Mouse (Mus musculus) adrenal gland (tissue): Measurements from ENCODE around the gene 4930503B20Rik.

Source experiments
- intact Hi-C: fragments of 180-260 bp; cut with DNase I; formaldehyde crosslinking; loops from one replicate; pipeline ENCODE4 v1.15.1; 2025
- long read RNA-seq, 2 experiments: library from polyadenylated mRNA; unstranded; transcript quantifications; one replicate each; pipeline ENCODE4 v2.0.0; 2020; ENCODE audit warnings: borderline replicate concordance in 1 of 2; ENCODE audit not compliant: insufficient replicate concordance in 1 of 2

Gene 4930503B20Rik
- long read RNA-seq, experiment 1, partial matches to known transcripts, result 0 of 1 reads
- long read RNA-seq, experiment 1, other reads (novel, unspliced or antisense), result 1 of 1 reads
- long read RNA-seq, experiment 2, result 0 reads

DNA sequence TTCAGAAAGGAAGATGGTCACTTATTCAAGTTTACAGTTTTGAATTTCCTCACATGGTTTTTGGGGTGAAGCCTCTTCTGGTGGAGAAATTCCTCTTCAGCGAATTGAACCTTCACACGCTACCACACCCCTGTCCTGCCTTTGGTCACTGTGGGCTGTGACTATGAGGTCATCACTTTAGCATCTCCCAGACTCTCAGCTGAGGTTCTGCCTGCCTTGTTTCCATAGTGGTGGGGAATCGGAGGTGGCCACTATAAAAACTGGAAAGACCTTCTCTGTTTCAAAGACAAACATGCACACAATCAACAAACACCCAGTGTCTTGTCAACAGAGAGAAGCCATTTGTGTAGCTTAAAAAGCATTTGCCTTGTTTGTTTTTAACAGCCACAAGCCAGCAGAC, at the start of gene 4930503B20Rik:
Gene 4930503B20Rik (minus strand): TSS at position 101 of the 400 bp plus-strand sequence.
- intact Hi-C loops, result no loop called here

DNA sequence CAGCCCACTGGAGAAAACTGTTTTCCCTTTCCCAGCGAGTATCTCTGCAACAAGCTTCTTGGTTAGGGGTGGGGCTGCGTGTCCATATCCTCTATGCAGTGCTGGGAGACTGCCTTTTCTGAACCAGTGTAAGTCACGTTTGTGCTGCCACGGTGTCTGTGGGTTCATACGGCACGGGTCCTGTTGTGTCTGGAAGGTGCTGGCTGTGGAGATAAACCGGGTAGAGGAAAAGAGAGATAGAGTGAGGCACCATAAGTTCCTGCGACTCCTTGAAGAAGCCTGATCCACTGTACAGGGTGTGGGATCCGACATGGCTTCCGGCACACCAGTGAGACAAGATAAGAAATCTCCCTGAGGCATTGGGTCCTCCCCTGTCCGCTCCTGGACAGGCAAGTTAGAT, 48.9 kb upstream of the 4930503B20Rik start:
- intact Hi-C loops, result no loop called here

DNA sequence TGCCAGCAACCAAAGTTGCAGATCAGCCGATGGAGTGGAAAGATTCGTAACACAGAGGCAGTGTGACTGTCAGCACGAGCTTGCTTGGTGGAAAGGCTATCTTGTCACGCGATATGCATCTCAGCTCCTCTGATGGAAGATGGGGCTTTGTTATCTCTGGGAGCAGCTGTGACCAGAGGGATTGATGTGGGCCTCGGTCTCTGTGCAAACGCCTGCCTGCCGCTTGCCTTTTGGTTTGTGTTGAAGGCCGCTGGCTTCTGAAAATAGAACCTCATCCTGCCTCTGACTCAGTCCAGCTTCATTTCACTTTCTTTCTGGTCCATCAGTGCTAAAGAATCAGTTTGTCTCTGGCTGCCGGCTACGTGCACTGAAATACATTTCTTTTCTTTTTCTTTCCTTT, 47.9 kb upstream of the 4930503B20Rik start:
- intact Hi-C loops, result loop anchor here (5.0 to 10.0 kb wide), 2 partner anchors 48 to 134 kb away; no protein-coding TSS in a partner anchor

DNA sequence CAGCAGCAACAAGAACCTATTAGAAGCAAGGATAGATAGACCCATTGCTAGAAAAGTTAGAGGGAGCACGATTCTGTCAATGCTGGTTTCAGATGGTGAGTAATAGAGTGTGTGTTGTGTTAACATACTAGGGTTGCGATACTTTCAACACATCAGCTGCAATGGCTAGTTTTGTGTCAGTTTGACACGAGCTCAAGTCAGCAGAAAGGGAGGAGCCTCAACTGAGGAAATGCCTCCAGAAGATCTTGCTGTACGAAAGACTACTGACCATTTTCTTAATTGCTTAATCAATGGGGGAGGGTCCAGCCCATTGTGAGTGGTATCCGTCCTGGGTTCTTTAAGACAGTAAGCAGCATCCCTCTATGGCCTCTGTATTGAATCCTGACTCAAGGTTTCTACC, 41.4 kb upstream of the 4930503B20Rik start:
- intact Hi-C loops, result loop anchor here (10.0 kb wide), 1 partner anchor 128 kb away; no protein-coding TSS in a partner anchor

DNA sequence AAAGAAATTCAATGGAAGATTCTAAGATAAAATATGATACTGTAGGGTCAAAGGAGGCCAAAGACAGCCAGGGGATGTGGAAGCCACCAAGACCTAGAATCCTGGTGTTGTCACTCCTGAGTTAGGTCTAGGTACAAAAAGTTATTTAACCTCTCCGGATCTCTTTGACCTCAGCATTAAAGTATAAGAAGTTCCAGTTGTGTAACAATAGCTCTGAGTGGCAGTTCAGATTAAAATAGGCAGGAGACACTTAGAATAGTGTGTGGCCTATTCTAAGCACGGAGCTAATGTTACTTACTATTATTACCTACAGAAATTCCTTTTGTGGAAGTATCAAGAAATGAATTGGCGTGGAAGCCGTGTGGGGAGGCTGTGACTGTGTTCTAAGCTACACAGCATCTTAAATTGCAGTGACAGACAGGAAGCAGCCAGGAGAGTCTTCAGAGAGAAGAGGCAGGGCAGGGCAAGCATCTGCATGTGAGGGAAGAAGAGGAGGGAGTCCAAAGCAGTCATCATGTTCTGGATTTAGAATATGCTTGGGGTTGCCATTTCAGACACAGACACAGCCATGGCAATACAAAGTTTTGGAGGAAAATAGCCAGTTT, 36.1 kb upstream of the 4930503B20Rik start:
- intact Hi-C loops, result no loop called here

DNA sequence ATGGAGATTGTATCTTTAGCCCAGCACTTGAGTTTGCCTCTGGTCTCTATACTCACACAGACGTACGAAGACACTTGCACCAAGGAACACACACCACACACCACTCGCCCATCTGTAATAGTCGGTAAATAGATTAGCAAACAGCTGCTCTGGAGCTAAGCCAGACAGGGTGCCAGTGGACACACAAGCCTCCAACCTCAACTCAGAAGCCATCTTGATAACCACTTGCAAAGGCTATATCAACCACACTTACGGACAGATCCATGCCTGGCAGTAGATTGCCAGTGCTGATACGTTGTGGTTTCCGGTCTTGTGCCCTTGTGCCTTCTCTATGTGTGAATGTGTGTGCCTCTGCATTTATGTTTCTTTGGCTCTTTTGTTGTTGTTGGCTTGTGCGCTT, 35.3 kb upstream of the 4930503B20Rik start:
- intact Hi-C loops, result no loop called here

DNA sequence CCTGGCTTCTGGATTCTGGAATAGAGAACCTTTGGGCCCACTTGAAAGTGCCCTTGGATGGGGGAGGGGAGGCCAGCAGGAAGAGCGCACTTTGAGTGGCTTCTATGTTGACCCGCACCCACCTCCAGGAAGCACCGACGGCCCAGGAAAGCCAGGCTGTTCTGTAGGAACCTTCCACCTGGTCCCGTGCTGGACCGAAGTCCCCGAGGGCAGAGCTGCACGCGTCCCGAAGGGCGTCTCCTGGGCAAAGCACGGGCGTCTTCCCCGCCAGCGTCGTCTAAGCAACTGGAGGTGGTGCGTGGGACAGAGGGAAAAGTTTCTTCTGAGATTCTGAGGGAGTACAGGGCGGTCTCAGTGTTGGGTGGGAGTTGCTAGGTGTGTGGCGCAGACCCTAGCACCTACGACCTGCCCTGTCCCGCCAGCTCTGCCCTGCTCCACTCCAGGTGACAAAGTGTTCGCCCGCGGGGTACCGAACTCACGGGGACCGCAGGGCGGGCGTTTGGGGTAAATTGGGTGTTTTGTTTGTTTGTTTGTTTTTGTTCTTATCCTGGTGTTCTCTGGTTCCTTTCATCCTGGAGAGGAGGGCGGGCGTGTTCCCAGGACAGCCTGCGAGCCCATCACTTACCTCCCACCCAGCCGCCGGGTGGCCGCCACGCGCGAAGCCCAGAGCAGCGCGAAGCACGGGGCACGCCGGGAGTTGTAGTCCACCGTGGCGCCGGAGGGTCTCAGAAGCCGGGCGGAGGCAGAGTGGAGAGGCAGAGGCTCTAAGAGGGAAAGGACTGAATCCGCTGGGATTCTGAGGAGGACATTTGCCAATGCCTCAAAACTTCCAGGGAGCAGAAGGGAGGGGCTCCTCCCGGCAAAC, 33.9 kb upstream of the 4930503B20Rik start, which contains the start of gene Samd13:
Gene Samd13 (minus strand): TSS at position 782 of the 865 bp plus-strand sequence.
- intact Hi-C loops, result no loop called here

DNA sequence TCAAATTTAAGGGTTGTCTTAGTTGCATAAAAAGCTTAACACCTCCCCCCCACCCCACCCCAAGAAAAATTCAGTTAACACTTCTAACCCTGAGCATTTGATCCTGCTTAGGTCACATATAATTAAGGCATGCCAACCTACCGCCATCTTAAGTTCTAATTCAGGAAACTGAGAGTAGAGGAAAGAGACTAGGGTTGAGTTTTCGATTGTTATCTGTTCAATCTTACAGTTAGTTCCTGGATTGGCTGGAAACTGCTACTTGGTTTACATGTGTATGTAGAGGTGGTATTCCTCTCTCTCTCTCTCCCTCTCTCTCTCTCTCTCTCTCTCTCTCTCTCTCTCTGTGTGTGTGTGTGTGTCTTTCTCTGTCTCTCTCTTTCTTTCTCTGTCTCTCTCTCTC, 32.0 kb upstream of the 4930503B20Rik start:
- intact Hi-C loops, result no loop called here

DNA sequence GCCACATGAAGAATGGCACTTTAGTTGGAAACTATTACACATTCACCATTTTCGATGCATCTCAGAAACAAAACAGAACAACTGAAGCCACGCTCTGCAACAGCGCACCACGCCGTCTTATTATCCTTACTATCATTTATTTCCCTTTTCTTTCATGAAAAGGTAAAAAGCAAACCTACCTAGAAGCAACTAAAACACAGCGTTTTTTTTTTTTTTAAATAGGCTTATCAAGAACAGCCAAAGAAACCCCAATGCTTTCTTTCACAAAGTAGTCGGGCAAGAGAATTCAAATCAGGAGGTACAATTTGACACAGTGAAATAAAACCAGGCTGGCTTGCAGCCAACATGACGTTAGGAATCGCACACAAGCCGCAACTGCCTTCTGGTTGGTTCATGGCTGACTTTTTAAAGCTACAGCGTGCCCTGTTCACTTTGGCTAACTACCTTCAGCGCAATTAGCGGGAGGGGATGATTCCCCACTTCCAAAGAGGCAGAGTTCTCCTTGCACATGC, 31.1 kb upstream of the 4930503B20Rik start:
- intact Hi-C loops, result no loop called here

DNA sequence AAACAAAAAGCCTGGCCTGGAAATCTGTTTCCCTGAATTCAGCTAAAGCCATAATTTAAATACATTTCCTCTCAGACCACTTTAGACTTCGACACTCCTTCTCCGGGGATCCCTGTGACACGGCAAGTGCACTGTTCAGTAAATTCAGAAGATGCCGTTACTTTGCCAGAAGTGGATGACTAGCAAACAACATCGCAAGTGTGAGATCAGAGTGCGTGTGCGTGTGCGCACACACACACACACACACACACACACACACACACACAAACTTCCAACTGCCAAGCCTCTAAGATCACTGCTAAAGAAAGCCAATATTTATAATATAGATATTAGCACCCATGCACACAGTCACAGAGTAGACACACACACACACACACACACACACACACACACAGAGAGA, 30.6 kb upstream of the 4930503B20Rik start:
- intact Hi-C loops, result no loop called here

DNA sequence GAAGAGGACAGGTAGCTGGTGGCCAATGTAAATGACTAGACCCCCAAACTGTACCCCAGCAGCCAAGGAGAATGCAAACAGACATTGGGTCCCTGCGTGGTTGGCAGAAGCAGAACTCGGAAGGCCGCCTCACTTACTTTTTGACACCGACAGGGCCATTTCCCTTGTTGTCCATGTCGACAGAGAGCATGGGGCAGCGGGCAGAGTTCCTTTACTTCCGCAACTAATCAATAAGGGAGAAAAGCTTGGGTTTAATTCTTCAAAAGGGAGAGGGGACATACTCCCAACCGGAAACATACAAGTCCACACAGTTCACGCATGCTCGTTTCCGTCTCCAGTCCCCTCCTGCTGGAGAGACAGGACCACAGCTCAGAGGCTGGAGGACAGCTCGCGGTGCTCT, 29.5 kb upstream of the 4930503B20Rik start:
- intact Hi-C loops, result no loop called here

DNA sequence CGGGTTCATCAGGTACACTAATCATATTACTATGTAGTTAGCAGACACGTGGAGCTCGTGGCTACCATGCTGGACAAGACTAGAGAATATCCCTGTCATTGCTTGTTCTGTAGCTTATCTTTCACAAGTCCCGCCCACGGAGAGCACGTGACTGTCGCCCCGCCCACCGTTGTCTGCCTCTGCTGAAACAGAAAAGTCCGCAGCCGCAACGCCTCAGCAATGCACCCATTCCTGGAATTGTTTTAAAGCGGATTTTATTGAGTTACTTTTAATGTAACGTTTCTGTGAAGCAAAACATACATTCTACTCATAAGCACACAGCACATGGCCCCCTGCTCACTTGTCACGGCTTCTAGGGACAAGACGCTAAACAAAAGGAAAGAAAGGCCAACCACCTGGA, 28.5 kb upstream of the 4930503B20Rik start:
- intact Hi-C loops, result no loop called here

DNA sequence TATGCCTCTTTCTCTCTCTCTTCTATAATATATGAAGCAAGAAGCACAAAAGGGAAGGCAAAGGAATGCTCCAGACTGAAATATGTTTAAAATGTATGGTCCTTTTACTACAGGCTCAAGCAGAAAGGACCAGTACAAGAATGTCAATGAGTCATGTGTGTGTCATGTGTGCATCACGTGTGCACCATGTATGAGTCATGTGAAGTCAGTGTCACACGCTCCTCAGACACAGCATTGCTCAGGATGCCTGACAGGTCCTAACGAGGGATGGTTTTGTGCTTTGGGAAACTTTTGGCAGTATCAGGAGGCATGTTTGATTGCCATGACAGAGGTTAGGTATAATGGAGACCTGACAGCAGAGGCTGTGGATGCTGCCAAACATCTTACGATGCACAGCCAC, 25.1 kb upstream of the 4930503B20Rik start:
- intact Hi-C loops, result no loop called here

DNA sequence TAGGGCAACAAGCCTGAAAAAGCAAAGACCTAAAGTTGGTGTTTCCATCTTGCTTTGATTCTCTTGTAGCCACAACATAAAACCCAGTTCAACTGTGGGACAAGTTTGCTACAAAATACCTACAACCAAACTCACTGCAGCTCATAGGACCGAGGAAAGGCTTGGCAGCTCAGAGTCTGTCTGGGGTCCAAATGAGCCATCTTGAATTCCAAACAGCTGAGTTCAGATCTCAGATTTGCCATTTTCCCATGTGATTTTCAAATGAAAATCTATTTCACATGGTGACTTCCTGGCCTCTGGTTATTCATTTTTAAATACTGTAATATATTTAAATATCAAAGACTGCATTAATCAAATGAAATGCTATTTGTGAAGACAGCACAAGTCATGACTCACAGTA, 24.0 kb upstream of the 4930503B20Rik start:
- intact Hi-C loops, result no loop called here

DNA sequence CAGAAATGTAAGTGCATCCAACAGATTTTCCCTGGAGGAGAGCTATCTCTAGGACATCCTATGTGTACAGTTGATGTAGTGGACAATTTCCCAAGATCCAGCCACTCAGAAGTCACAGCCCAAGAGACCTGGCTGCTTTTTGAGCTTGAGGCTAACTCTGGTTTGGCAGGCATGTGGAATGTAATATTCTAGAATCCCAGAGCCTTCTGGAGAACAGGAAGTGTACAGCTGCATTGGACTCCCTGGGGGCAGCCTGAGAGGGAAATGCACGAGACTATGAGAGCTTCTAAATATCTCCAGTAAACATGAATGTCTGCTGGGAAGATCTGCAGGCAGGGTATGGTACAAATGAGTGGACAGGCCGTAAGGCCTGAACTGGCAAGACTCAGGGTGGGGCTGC, 20.0 kb upstream of the 4930503B20Rik start:
- intact Hi-C loops, result no loop called here

DNA sequence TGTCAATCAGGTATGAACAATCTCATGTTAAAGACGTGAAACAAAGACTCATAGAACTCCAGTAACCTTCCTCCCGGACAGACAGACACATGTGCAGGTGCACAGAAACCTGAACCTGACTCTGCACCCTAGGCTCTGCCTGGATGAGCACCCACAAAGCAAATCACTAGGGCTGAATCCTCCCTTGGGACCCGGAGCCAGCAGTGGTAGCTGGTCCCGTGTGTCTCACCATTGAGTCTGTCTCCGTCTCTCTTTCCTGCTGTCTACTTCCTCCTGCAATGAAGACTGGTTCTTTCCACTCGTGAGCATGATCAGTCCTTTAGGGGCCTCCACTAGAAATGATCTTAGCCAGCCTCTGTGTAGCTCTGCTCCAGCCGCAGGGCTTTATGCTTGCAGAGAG, 10.8 kb upstream of the 4930503B20Rik start:
- intact Hi-C loops, result no loop called here

DNA sequence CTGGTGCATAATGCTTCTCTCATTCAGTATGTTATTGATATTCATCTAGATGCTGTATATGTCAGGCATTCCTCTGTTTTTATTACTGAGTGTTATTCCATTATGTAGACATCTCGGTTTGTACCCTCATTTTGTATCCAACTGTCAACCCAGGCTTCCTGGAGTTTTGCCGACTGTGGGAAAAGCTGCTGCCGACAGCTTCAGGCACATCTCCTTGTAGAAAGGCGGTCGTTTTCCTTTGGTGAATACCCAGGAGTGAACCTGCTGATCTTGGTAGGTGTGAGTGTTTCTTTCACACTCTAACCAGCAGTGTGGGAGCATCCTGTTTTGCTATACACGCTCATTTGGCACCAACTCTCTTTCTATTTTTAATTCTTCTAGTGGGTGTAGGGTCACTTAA, 9.9 kb upstream of the 4930503B20Rik start:
- intact Hi-C loops, result no loop called here

DNA sequence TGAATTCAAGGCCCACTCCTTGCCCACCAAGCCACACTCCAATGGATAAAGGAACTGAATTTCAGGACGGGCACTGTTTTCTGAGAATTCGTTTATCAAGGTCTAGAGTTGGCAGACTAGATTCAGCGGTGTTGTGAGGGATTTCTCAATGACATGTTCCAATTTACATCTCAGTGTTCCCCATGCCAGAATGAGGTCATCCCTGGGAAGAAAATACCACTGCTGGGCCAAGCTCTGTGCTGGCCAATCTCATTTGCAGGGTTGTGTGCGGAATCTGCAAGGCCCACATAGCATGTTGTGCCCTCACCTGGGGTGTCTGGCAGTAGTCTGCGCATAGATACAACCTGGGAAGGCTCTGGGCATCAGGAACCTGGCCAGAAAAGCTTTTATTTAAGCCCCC, 8.2 kb upstream of the 4930503B20Rik start:
- intact Hi-C loops, result loop anchor here (5.0 kb wide), 1 partner anchor 212 kb away; the partner anchor contains the start of gene Ctbs

DNA sequence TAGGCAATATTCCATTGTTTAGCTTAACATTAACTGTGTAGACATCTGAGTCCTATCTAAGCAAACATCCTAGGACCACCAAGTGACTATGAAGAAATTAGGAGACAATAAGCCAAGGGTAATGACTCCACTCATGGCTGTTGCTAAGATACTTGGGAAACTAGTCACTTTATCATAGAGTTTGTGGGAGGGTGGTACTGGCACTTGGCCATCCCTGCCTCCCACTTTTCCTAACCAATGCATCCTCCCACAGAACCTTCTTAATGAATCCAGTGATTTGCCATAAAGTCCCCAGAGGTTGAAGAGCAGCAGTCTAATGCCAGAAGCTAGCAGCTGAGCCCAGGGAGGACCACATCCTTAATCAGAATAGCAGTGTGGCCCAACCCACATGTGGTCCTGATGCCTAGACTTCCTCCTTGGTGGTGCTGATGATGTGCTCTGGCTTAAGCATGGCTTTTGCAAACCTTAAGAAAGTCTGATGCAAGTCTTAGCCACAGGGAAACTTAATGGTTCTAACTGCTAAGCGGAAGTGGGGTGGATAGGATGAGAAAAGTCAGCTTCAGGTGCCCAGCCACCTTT, 7.0 kb upstream of the 4930503B20Rik start:
- intact Hi-C loops, result loop anchor here (5.0 kb wide), 1 partner anchor 211 kb away; the partner anchor contains the start of gene Ctbs

DNA sequence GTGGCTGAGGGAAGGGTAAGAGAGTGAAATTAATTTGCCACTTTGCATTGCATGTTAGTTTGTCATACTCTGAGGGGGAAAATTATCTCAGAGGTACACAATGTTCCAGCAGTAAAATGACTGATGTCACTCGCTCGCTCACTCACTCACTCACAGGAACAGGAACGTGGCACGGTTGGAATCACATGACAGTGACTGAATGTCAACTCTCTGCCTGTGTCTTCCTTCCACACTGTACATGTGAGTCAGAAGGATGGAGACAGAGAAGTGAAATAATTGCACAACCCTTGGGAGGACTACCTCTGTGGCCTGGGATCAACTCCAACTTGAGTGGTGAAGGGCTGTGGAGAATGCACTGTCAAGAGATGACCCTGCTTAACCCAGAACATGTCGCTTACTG, 6.3 kb upstream of the 4930503B20Rik start:
- intact Hi-C loops, result loop anchor here (5.0 kb wide), 1 partner anchor 210 kb away; the partner anchor contains the start of gene Ctbs

DNA sequence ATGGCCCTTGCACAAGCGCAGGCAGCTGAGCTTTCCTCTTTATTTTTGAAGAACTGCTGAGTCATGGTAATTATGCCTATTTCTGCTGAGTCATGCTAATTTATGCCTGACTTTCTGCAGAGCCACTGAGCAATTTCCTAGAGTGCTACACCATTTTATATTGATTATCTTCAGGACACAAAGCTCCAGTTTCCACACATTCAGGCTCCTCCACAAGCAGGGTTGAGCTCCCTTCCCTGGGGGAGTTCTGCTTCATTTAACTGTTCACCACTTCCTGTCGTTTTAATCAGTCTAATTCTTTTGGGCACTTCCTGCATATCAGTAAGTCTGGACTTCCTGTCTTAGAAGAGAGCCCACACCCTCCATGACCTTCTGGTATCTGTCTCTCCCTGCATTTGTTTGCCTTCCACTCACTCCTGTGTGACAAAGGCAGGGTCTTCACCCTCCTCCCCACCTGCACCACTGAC, 4.0 kb upstream of the 4930503B20Rik start:
- intact Hi-C loops, result loop anchor here (5.0 kb wide), 1 partner anchor 208 kb away; the partner anchor contains the start of gene Ctbs
